Mouse (Mus musculus): Measurements from ENCODE around the gene Pradc1.

GRCm38 (mm10) chr6:85423836-85424379 lies 27.9 kb downstream of the Pradc1 start, which contains the start of gene Noto:
- TF ChIP-seq POLR2A (IDR thresholded peaks at IDR 0.05; ENCODE audit: low read depth, low read length) (no peak), CTCF (IDR thresholded peaks at IDR 0.05; ENCODE audit: extremely low read depth, insufficient read depth, insufficient read length, insufficient replicate concordance) (no peak)
